Mouse (Mus musculus): ENCODE measurements around the gene Cpz. TPM values are rescaled to one million over a fixed set of nuclear protein-coding genes. Genes with fewer than 3 reads are reported as not detected.

The Cpz gene
- polyA plus RNA-seq (2015; fragmentation: Nextera tagmentation; extraction: Ambion mirVana), result 7.7 and 7.9 TPM in 2 replicates

DNA sequence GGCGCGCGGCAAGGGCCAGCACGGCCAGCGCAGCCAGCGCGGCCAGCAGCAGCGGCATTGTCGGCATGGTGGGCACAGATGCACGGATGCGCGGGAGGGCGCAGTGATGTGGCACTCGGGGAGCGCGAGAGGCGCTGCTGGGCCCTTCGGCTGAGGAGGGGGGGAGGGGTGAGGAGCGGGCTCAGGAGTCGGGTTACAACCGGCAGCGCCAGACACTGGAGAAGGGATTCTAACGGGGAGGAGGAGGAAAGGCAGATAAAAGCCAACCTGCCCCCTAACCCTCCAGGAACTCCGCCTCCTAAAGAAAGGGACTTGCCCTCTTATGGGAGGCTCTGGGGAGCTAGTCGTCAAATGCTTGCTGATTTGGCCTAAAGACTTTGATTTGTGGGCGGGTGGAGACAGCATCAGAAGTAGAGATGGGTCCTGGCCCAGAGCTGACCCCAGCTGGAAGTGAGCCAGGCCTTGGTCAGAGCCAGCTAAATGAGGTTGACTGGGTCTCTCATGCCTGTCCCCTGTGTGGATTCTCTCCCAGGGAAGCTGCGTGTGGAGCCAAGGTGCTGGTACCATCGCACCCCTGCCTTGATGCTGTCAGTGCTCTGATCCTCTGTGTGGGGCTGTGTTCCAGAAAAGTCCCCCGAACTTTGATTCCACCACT lies at the start of gene Cpz:
Gene Cpz (minus strand): TSS at position 230 of the 655 bp plus-strand sequence.
- Histone ChIP-seq H3K36me3 (ENCODE audit: control insufficient read depth, insufficient read depth) (no peaks in the 10 kb centered on the region), H3K27ac (ENCODE audit: low read length) (no peak within 1 kb of the TSS), H3K9ac (ENCODE audit: low read length) (peak within 1 kb of the TSS; percentile 30; the same call in 1 of the 2 replicates), H3K4me1 (ENCODE audit: control insufficient read depth, insufficient read depth, low read length) (peaks cover 11% of the 10 kb centered on the region), H3K27me3 (ENCODE audit: control insufficient read depth, insufficient read depth, low read length) (peaks cover 48% of the 10 kb centered on the region), H3K4me3 (ENCODE audit: low read length) (peak within 1 kb of the TSS; percentile 40), H3K4me2 (ENCODE audit: low read depth, low read length) (peak within 1 kb of the TSS; percentile 57), H3K9me3 (replicated peaks; ENCODE audit: control insufficient read depth, low read length) (no peaks in the 10 kb centered on the region)
- 3% methylated on average over 29 of the region's 29 CpGs for WGBS
- ATAC-seq (replicated peaks; ENCODE audit: extremely low read depth, insufficient read depth, low FRiP score), result peak; percentile 66

DNA sequence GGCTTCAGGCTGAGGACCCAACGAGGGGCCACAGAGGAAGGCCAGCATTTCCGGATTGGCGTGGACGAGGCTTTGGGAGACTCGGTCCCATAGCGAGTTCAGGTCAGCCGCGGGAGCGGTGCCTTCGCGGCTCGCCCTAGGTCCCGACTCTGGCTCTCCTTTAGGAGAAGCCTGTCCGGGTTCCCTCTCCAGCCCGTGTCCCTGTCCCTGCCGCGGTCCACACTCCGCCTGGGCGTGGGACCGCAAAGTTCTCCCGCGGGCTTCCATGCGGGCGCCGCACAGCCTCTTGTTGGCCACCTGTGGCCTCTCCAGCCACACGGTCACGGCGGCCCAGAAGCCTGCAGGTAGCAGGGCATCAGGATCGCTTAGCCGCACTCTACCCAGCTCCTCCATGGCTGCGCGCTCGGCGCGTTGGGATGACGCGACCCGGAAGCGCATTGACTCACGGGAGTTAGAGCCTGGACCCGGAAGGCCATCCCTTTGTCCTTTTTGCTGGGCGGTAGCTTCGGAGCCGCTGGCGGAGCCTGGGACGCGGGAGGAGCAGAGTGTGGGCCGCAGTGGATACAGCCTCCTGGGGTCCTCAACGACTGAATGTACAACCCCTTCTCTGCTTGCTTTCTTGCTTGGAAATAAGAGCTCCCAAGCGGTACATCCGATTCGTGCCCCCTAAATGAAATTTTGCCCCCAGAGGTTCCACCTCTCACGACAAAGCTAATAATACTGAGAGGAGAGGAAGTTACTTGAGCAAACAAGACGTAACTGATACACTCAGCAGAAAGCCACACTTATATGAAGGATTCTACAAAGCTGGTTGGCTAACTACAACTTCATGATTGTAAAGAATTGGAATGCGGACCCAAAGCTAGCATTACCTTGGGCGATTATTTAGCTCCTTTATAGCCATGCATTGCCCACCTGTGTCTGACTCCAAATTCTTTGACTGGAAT lies 49.4 kb upstream of the Cpz start, which contains the start of gene Trmt44:
Gene Trmt44 (minus strand): TSS at position 418 of the 947 bp plus-strand sequence.
- Histone ChIP-seq H3K9me3 (replicated peaks; ENCODE audit: control insufficient read depth, low read length) (no peaks in the 10 kb centered on the region), H3K27ac (ENCODE audit: low read length) (peak within 1 kb of the TSS; percentile 78), H3K4me1 (ENCODE audit: control insufficient read depth, insufficient read depth, low read length) (peaks cover 12% of the 10 kb centered on the region), H3K36me3 (ENCODE audit: control insufficient read depth, insufficient read depth) (peaks cover 35% of the 10 kb centered on the region), H3K27me3 (ENCODE audit: control insufficient read depth, insufficient read depth, low read length) (no peaks in the 10 kb centered on the region), H3K9ac (ENCODE audit: low read length) (peak within 1 kb of the TSS; percentile 95), H3K4me2 (ENCODE audit: low read depth, low read length) (peak within 1 kb of the TSS; percentile 97), H3K4me3 (ENCODE audit: low read length) (peak within 1 kb of the TSS; percentile 99)
- WGBS, result 4% methylated on average over 56 of the region's 56 CpGs
- ATAC-seq (replicated peaks; ENCODE audit: extremely low read depth, insufficient read depth, low FRiP score), result peak; percentile 98

DNA sequence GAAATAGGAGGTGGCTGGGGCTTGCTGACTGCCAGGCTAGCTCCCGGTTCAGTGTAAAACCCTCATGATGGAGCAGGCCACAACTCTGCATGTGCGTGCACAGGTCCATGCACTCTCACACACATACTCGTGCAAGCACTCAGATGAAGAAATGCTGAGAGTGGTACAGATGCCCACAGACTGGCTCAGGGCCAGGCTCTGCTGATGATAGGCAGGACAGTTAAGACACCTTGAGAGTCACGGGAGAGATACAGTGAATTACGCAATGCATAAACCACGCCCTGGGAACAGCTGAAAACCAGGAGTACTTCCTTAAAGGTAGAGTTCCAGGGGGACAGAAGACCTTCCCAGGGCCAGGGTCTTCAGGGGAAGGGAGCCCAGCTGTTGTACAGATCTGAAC lies 46.0 kb upstream of the Cpz start:
- H3K36me3 ChIP-seq (ENCODE audit: control insufficient read depth, insufficient read depth), result peaks cover 54% of the 10 kb centered on the region
- no peaks in the 10 kb centered on the region for H3K9me3 ChIP-seq (replicated peaks; ENCODE audit: control insufficient read depth, low read length)
- H3K9ac ChIP-seq (ENCODE audit: low read length), result no peak overlapping the region
- H3K4me1 ChIP-seq (ENCODE audit: control insufficient read depth, insufficient read depth, low read length), result peaks cover 12% of the 10 kb centered on the region
- H3K4me3 ChIP-seq (ENCODE audit: low read length), result no peak overlapping the region
- no peak for ATAC-seq (replicated peaks; ENCODE audit: extremely low read depth, insufficient read depth, low FRiP score)
- no peaks in the 10 kb centered on the region for H3K27me3 ChIP-seq (ENCODE audit: control insufficient read depth, insufficient read depth, low read length)
- no peak overlapping the region for H3K4me2 ChIP-seq (ENCODE audit: low read depth, low read length)
- H3K27ac ChIP-seq (ENCODE audit: low read length), result no peak overlapping the region
- WGBS, result 93% methylated on average over 6 of the region's 6 CpGs

DNA sequence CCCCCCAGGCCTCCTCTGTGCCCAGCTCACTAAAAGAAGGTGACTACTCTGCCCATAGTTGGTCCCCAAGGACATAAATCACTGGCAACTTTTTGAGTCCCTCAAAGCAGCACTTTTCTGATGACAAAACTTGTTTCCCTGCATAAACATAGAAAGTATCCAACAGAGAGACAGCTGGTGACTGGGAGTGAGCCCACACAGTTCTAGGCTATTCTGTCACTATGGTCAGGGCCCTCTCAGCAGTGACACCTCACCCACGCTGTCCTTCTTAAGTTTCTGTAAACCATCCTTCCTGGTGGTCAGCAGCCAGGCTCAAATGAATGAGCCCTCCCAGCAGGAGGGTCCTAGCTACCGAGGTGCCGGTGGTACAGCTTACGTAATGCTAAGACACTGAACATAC lies 41.1 kb upstream of the Cpz start:
- Histone ChIP-seq H3K4me1 (ENCODE audit: control insufficient read depth, insufficient read depth, low read length) (peaks cover 15% of the 10 kb centered on the region), H3K4me3 (ENCODE audit: low read length) (no peak overlapping the region), H3K4me2 (ENCODE audit: low read depth, low read length) (no peak overlapping the region), H3K36me3 (ENCODE audit: control insufficient read depth, insufficient read depth) (peaks cover 59% of the 10 kb centered on the region), H3K27ac (ENCODE audit: low read length) (no peak overlapping the region), H3K27me3 (ENCODE audit: control insufficient read depth, insufficient read depth, low read length) (no peaks in the 10 kb centered on the region), H3K9me3 (replicated peaks; ENCODE audit: control insufficient read depth, low read length) (no peaks in the 10 kb centered on the region), H3K9ac (ENCODE audit: low read length) (no peak overlapping the region)
- 87% methylated on average over 4 of the region's 4 CpGs for WGBS
- ATAC-seq (replicated peaks; ENCODE audit: extremely low read depth, insufficient read depth, low FRiP score), result no peak

DNA sequence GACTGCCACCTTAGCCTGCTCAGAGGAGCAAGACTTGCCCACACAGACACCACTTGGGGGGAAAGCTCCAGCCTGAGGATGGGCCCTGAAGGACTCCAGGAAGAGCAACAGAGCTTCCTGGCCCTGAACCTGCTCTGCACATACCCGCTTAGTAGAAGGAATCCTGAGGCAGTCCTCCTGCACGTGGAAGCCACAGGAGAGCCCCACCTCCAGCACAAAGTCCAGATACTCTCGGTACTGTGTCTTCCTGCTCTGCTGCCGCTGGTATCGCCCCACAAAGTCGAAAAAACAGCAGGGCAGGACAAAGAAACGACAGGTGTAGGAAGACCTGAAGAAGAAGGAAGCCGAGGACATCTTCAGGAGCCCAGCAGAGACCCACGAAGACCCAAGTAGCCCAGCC lies 39.7 kb upstream of the Cpz start:
- H3K4me3 ChIP-seq (ENCODE audit: low read length), result no peak overlapping the region
- H3K27me3 ChIP-seq (ENCODE audit: control insufficient read depth, insufficient read depth, low read length), result no peaks in the 10 kb centered on the region
- no peak overlapping the region for H3K4me2 ChIP-seq (ENCODE audit: low read depth, low read length)
- no peaks in the 10 kb centered on the region for H3K9me3 ChIP-seq (replicated peaks; ENCODE audit: control insufficient read depth, low read length)
- no peak for ATAC-seq (replicated peaks; ENCODE audit: extremely low read depth, insufficient read depth, low FRiP score)
- H3K9ac ChIP-seq (ENCODE audit: low read length), result no peak overlapping the region
- H3K4me1 ChIP-seq (ENCODE audit: control insufficient read depth, insufficient read depth, low read length), result peaks cover 16% of the 10 kb centered on the region
- no peak overlapping the region for H3K27ac ChIP-seq (ENCODE audit: low read length)
- peaks cover 50% of the 10 kb centered on the region for H3K36me3 ChIP-seq (ENCODE audit: control insufficient read depth, insufficient read depth)
- WGBS, result 87% methylated on average over 9 of the region's 9 CpGs

DNA sequence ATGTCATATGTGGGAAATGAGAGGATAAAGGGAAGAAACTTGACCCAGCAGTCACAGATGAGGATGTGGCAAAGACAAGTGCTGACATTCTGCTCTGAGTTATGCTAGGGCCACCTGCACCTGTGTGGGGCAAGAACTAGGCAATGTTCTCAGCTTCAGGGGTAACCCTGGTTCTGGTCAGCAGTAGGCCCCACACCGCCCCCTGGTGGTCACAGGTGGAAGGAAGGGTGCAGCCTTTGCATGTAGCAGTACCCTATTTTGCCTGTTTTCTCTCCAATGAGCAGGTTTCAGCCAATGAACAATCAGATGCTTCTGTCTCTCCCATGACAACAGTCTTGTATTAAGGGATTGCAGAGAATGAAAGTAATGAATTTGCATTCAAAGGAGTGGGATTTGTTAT lies 38.0 kb upstream of the Cpz start:
- Histone ChIP-seq H3K4me2 (ENCODE audit: low read depth, low read length) (no peak overlapping the region), H3K9ac (ENCODE audit: low read length) (no peak overlapping the region), H3K27me3 (ENCODE audit: control insufficient read depth, insufficient read depth, low read length) (no peaks in the 10 kb centered on the region), H3K27ac (ENCODE audit: low read length) (no peak overlapping the region), H3K4me3 (ENCODE audit: low read length) (no peak overlapping the region), H3K9me3 (replicated peaks; ENCODE audit: control insufficient read depth, low read length) (no peaks in the 10 kb centered on the region), H3K4me1 (ENCODE audit: control insufficient read depth, insufficient read depth, low read length) (peaks cover 34% of the 10 kb centered on the region), H3K36me3 (ENCODE audit: control insufficient read depth, insufficient read depth) (peaks cover 40% of the 10 kb centered on the region)
- ATAC-seq (replicated peaks; ENCODE audit: extremely low read depth, insufficient read depth, low FRiP score), result no peak
- 0% methylated on average over 1 of the region's 1 CpGs for WGBS

DNA sequence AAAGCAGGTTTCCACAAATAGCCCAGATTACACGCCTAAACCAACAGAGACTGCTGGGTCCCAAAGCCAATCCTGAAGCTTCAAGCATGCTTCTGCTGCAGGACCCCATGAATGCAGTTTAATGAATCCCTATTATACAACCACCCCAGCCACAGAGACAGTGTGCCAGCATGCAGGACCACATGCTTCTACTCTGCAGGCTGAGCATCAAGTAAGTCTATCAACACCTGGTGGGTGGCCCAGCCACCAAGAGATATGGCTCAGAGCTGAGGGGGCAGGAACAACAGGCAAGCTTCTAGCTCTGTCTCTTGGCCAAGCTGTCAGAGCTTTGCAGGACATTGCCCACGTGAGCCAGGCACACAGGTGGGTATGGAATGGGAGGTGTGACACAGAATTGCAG lies 37.1 kb upstream of the Cpz start:
- Histone ChIP-seq H3K9me3 (replicated peaks; ENCODE audit: control insufficient read depth, low read length) (no peaks in the 10 kb centered on the region), H3K36me3 (ENCODE audit: control insufficient read depth, insufficient read depth) (peaks cover 35% of the 10 kb centered on the region), H3K27ac (ENCODE audit: low read length) (peak overlapping the region; percentile 49), H3K4me2 (ENCODE audit: low read depth, low read length) (no peak overlapping the region), H3K4me1 (ENCODE audit: control insufficient read depth, insufficient read depth, low read length) (peaks cover 41% of the 10 kb centered on the region), H3K4me3 (ENCODE audit: low read length) (no peak overlapping the region), H3K9ac (ENCODE audit: low read length) (no peak overlapping the region), H3K27me3 (ENCODE audit: control insufficient read depth, insufficient read depth, low read length) (no peaks in the 10 kb centered on the region)
- WGBS, result 52% methylated on average over 2 of the region's 2 CpGs
- no peak for ATAC-seq (replicated peaks; ENCODE audit: extremely low read depth, insufficient read depth, low FRiP score)

DNA sequence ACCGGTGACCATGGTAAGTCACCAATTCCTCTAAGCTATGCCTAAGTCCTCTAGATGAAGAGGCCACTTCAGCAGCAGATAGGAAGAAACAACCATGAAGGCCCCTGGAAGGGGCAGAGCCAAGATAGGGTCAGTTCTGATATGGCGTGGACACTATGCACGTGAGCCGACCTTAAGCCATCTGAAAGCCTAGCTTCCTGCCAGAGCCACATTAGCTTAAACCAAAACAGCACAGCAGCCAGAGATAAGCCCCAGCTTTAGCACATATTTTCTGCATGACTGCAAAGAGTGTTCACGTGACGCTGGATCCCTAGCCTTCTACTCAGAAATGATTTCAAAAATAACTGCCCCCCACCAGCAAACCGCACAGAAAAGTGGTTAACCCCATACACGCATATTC lies 33.9 kb upstream of the Cpz start:
- no peaks in the 10 kb centered on the region for H3K9me3 ChIP-seq (replicated peaks; ENCODE audit: control insufficient read depth, low read length)
- peak overlapping the region; percentile 94 for H3K27ac ChIP-seq (ENCODE audit: low read length)
- peak overlapping the region; percentile 23 for H3K4me2 ChIP-seq (ENCODE audit: low read depth, low read length)
- peak; percentile 91 for ATAC-seq (replicated peaks; ENCODE audit: extremely low read depth, insufficient read depth, low FRiP score)
- no peak overlapping the region for H3K9ac ChIP-seq (ENCODE audit: low read length)
- H3K27me3 ChIP-seq (ENCODE audit: control insufficient read depth, insufficient read depth, low read length), result no peaks in the 10 kb centered on the region
- peaks cover 33% of the 10 kb centered on the region for H3K36me3 ChIP-seq (ENCODE audit: control insufficient read depth, insufficient read depth)
- WGBS, result 23% methylated on average over 8 of the region's 8 CpGs
- peaks cover 44% of the 10 kb centered on the region for H3K4me1 ChIP-seq (ENCODE audit: control insufficient read depth, insufficient read depth, low read length)
- H3K4me3 ChIP-seq (ENCODE audit: low read length), result no peak overlapping the region
